25 mouse cellular contexts compared by ENCODE assay signal in the genomic region with DNA sequence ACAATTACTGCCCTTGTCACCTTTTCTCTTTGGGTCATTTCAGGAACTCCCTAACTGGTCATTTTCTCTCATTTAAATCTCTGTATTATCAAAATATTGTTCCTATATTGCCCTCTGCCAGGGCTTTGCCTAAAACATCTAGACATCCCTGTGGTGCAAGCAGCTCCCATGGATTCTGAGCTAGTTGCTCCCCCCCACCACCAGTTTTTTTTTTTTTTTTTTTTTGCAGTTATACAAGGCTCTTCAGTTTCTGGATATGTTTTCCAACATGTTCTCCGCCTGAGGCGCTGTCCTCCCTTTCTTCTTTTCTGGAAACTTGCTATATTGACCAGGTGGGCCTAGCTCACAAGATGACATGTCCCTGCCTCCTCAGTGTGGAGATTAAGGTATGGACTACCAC. TPM values are rescaled to one million over a fixed set of nuclear protein-coding genes. Genes with fewer than 3 reads are reported as not detected.
A peak's percentile ranks its signal among the peaks of the same experiment; 100 is the strongest.
DNase-seq lines count a peak whose midpoint lies in the region; ATAC-seq and TF ChIP-seq lines count a peak whose summit lies in the region.
"Had no signal": no experiment of that assay in that cellular context is flagged by ENCODE, and none has a peak within 500 bp of the region (broad histone marks: within the 10 kb centered on the region; RNA-seq: fewer than 3 reads in every experiment).

No protein-coding gene starts in this region.

- DNase-seq in forebrain, embryonic 11.5 days (ENCODE audit: low spot score) = no peak
- DNase-seq in liver, embryonic 11.5 days (ENCODE audit: low spot score) = no peak
- no peak for DNase-seq in liver
- DNase-seq in MEL (ENCODE audit: low read depth, low spot score) = no peak
- DNase-seq in ovary, postnatal 10 days (ENCODE audit: low spot score) = no peak
- DNase-seq: adrenal gland, adult 8-10 months; cerebellum, adult 11-12 months; cerebellum, postnatal 14 days; gastrocnemius, postnatal 10 days; heart, adult 18-20 months; heart, postnatal 36 days; kidney, postnatal 36 days; layer of hippocampus, postnatal 36 days; lung, postnatal 4 days had no signal

- no peaks in the 10 kb centered on the region for H3K9me3 ChIP-seq in forebrain, embryonic 13.5 days (replicated peaks)
- H3K9me3 ChIP-seq in forebrain, embryonic 11.5 days (ENCODE audit: control insufficient read depth, low read length) = no peaks in the 10 kb centered on the region
- H3K9me3 ChIP-seq in liver, embryonic 11.5 days (ENCODE audit: control insufficient read depth, low read length) = no peaks in the 10 kb centered on the region
- no peaks in the 10 kb centered on the region for H3K9me3 ChIP-seq in MEL (replicated peaks; ENCODE audit: insufficient read depth, low read length)
- H3K9me3 ChIP-seq in liver, embryonic 16.5 days (replicated peaks; ENCODE audit: control insufficient read depth, low read length) = no peaks in the 10 kb centered on the region
- H3K9me3 ChIP-seq: forebrain, embryonic 15.5 days; hindbrain, embryonic 13.5 days; kidney, embryonic 15.5 days; limb, embryonic 12.5 days; lung, embryonic 15.5 days; midbrain, embryonic 15.5 days; neural tube, embryonic 15.5 days had no signal

- H3K4me2 ChIP-seq in forebrain, embryonic 13.5 days = 0 out of 2 replicates have a peak overlapping the region, but pooled peaks have one; percentile 0
- no peak overlapping the region for H3K4me2 ChIP-seq in forebrain, embryonic 11.5 days (ENCODE audit: low read depth, low read length, severe bottlenecking)
- peak overlapping the region; percentile 28; the same call in 1 of the 2 replicates for H3K4me2 ChIP-seq in liver, embryonic 11.5 days
- H3K4me2 ChIP-seq in liver, embryonic 16.5 days (ENCODE audit: low read depth, low read length) = peak overlapping the region; percentile 83; the same call in 1 of the 2 replicates
- H3K4me2 ChIP-seq: midbrain, embryonic 15.5 days; neural tube, embryonic 15.5 days had no signal

- no peak for TF ChIP-seq CTCF in MEL (IDR thresholded peaks at IDR 0.05 in 2 of 3, conservative IDR thresholded peaks at IDR 0.05 in 1 of 3; ENCODE audit: control insufficient read depth in 1 of 3, insufficient read depth in 1 of 3, low read depth in 2 of 3, low read length in 3 of 3, poor library complexity in 1 of 3, severe bottlenecking in 1 of 3)

- TF ChIP-seq RAD21 in MEL (IDR thresholded peaks at IDR 0.05; ENCODE audit: low read depth, low read length) = no peak

- H3K4me3 ChIP-seq in forebrain, embryonic 13.5 days = no peak overlapping the region
- H3K4me3 ChIP-seq in forebrain, embryonic 11.5 days (ENCODE audit: low read depth, low read length) = no peak overlapping the region
- H3K4me3 ChIP-seq in liver, embryonic 11.5 days (ENCODE audit: low read depth, low read length) = no peak overlapping the region
- no peak overlapping the region for H3K4me3 ChIP-seq in MEL (ENCODE audit: control insufficient read depth in 1 of 2, insufficient read depth in 1 of 2, low read depth in 2 of 2, low read length in 2 of 2)
- no peak overlapping the region for H3K4me3 ChIP-seq in liver, embryonic 16.5 days (ENCODE audit: low read depth, low read length)
- H3K4me3 ChIP-seq: forebrain, embryonic 15.5 days; hindbrain, embryonic 13.5 days; kidney, embryonic 15.5 days; limb, embryonic 12.5 days; lung, embryonic 15.5 days; midbrain, embryonic 15.5 days; myocyte had no signal

- WGBS in forebrain, embryonic 13.5 days = 87% methylated on average over 2 of the region's 2 CpGs
- 100% methylated on average over 2 of the region's 2 CpGs for WGBS in forebrain, embryonic 11.5 days
- 100% methylated on average over 2 of the region's 2 CpGs for WGBS in liver, embryonic 11.5 days
- 93% methylated on average over 2 of the region's 2 CpGs for WGBS in liver, embryonic 16.5 days (ENCODE audit: insufficient replicate concordance)

- H3K9ac ChIP-seq in forebrain, embryonic 13.5 days = no peak overlapping the region
- H3K9ac ChIP-seq in forebrain, embryonic 11.5 days (ENCODE audit: low read length) = no peak overlapping the region
- no peak overlapping the region for H3K9ac ChIP-seq in liver, embryonic 11.5 days (ENCODE audit: low read depth, low read length)
- H3K9ac ChIP-seq in MEL (ENCODE audit: control insufficient read depth, low read depth, low read length, poor library complexity, severe bottlenecking) = no peak overlapping the region
- H3K9ac ChIP-seq in liver, embryonic 16.5 days (ENCODE audit: low read depth, low read length) = no peak overlapping the region
- H3K9ac ChIP-seq: forebrain, embryonic 15.5 days; hindbrain, embryonic 13.5 days; kidney, embryonic 15.5 days; limb, embryonic 12.5 days; lung, embryonic 15.5 days; midbrain, embryonic 15.5 days; neural tube, embryonic 15.5 days had no signal

- H3K79me2 ChIP-seq in MEL (ENCODE audit: control insufficient read depth, insufficient read depth, low read length, poor library complexity) = peaks cover 46% of the 10 kb centered on the region

- TF ChIP-seq EP300 in MEL (IDR thresholded peaks at IDR 0.05; ENCODE audit: low read depth in 1 of 2, low read length in 2 of 2) = no peak

- ATAC-seq in forebrain, embryonic 13.5 days = no peak
- no peak for ATAC-seq in forebrain, embryonic 11.5 days (replicated peaks; ENCODE audit: low FRiP score)
- ATAC-seq in liver, embryonic 11.5 days (replicated peaks; ENCODE audit: low FRiP score) = no peak
- ATAC-seq in liver, embryonic 16.5 days (ENCODE audit: low read depth) = no peak
- ATAC-seq: CD4-positive, CD25-positive, alpha-beta regulatory T cell, adult 4 months; forebrain, embryonic 15.5 days; midbrain, embryonic 15.5 days had no signal

- peaks cover 32% of the 10 kb centered on the region for H3K36me3 ChIP-seq in forebrain, embryonic 13.5 days (ENCODE audit: poor library complexity, severe bottlenecking)
- peaks cover 3% of the 10 kb centered on the region; the same call in 1 of the 2 replicates for H3K36me3 ChIP-seq in forebrain, embryonic 11.5 days (ENCODE audit: control insufficient read depth, insufficient read depth, low read length)
- peaks cover 18% of the 10 kb centered on the region for H3K36me3 ChIP-seq in liver, embryonic 11.5 days (ENCODE audit: control insufficient read depth, insufficient read depth, low read length)
- H3K36me3 ChIP-seq in MEL (ENCODE audit: control insufficient read depth in 1 of 2, insufficient read depth in 2 of 2, low read length in 2 of 2) = peaks cover 7 to 34% of the 10 kb centered on the region in 2 experiments
- H3K36me3 ChIP-seq in liver, embryonic 16.5 days (ENCODE audit: control insufficient read depth, insufficient read depth) = peaks cover 18% of the 10 kb centered on the region

- H3K27me3 ChIP-seq in forebrain, embryonic 13.5 days = no peaks in the 10 kb centered on the region
- H3K27me3 ChIP-seq in forebrain, embryonic 11.5 days (ENCODE audit: control insufficient read depth, insufficient read depth, low read length) = no peaks in the 10 kb centered on the region
- no peaks in the 10 kb centered on the region for H3K27me3 ChIP-seq in liver, embryonic 11.5 days (replicated peaks; ENCODE audit: control insufficient read depth, insufficient read depth, low read length)
- H3K27me3 ChIP-seq in MEL (ENCODE audit: control insufficient read depth in 1 of 2, insufficient read depth in 2 of 2, low read length in 2 of 2) = no peaks in the 10 kb centered on the region
- no peaks in the 10 kb centered on the region for H3K27me3 ChIP-seq in liver, embryonic 16.5 days (ENCODE audit: control insufficient read depth, insufficient read depth, low read depth, low read length)
- H3K27me3 ChIP-seq: forebrain, embryonic 15.5 days; hindbrain, embryonic 13.5 days; kidney, embryonic 15.5 days; limb, embryonic 12.5 days; lung, embryonic 15.5 days; midbrain, embryonic 15.5 days; neural tube, embryonic 15.5 days had no signal

- no peak overlapping the region for H3K27ac ChIP-seq in forebrain, embryonic 13.5 days
- H3K27ac ChIP-seq in forebrain, embryonic 11.5 days (ENCODE audit: low read depth, low read length) = no peak overlapping the region
- no peak overlapping the region for H3K27ac ChIP-seq in liver, embryonic 11.5 days (ENCODE audit: low read depth, low read length)
- H3K27ac ChIP-seq in MEL (ENCODE audit: control insufficient read depth, low read depth, low read length) = no peak overlapping the region
- no peak overlapping the region for H3K27ac ChIP-seq in liver, embryonic 16.5 days (ENCODE audit: low read length)
- H3K27ac ChIP-seq: forebrain, embryonic 15.5 days; hindbrain, embryonic 13.5 days; kidney, embryonic 15.5 days; limb, embryonic 12.5 days; lung, embryonic 15.5 days; midbrain, embryonic 15.5 days; neural tube, embryonic 15.5 days had no signal

- TF ChIP-seq POLR2A in MEL (IDR thresholded peaks at IDR 0.05; ENCODE audit: control insufficient read depth in 1 of 2, insufficient read depth in 1 of 2, low read depth in 1 of 2, low read length in 2 of 2, poor library complexity in 1 of 2) = no peak

- peaks cover 42% of the 10 kb centered on the region for H3K4me1 ChIP-seq in forebrain, embryonic 13.5 days
- H3K4me1 ChIP-seq in forebrain, embryonic 11.5 days (replicated peaks; ENCODE audit: control insufficient read depth, insufficient read depth, low read length) = peaks cover 12% of the 10 kb centered on the region
- H3K4me1 ChIP-seq in liver, embryonic 11.5 days (replicated peaks; ENCODE audit: control insufficient read depth, insufficient read depth, low read length) = peaks cover 21% of the 10 kb centered on the region
- peaks cover 0 to 20% of the 10 kb centered on the region in 2 experiments; a peak in 2 of 4 replicates for H3K4me1 ChIP-seq in MEL (ENCODE audit: control insufficient read depth in 1 of 2, insufficient read depth in 2 of 2, low read length in 2 of 2)
- H3K4me1 ChIP-seq in liver, embryonic 16.5 days (ENCODE audit: control insufficient read depth, low read depth, low read length) = peaks cover 31% of the 10 kb centered on the region

RNA-seq across cellular contexts. Expression of gene Zdhhc6, which starts 2.2 kb away (rescaled TPM):
- polyA plus RNA-seq in forebrain, embryonic 13.5 days (2015; fragmentation: Nextera tagmentation; extraction: Ambion mirVana) = 74.9 and 81.3 TPM in 2 replicates
- 117 and 126 TPM in 2 replicates for polyA plus RNA-seq in forebrain, embryonic 11.5 days (2014; fragmentation: Nextera tagmentation; extraction: Ambion mirVana)
- 120 and 124 TPM in 2 replicates for polyA plus RNA-seq in liver, embryonic 11.5 days (2014; fragmentation: Nextera tagmentation; extraction: Ambion mirVana)
- 101 and 109 TPM in 2 replicates for total RNA-seq in MEL (2012; rRNA removed)
- 100 to 1,000 TPM in 1 of 2 experiments, 10 to 100 TPM in 1; 95.6 to 114 TPM for polyA plus RNA-seq in MEL (2012; ENCODE audit: insufficient read depth in 1 of 2, insufficient read length in 2 of 2, low read depth in 1 of 2, low replicate concordance in 2 of 2, missing spikeins in 1 of 2)
- 46.9 and 48.5 TPM in 2 replicates for polyA plus RNA-seq in liver, embryonic 16.5 days (2015; fragmentation: Nextera tagmentation; extraction: Ambion mirVana)

RNA-seq across cellular contexts. Expression of gene Vti1a, which starts 2.4 kb away (rescaled TPM):
- 25.8 and 29.0 TPM in 2 replicates for polyA plus RNA-seq in forebrain, embryonic 13.5 days (2015; fragmentation: Nextera tagmentation; extraction: Ambion mirVana)
- 24.1 and 28.4 TPM in 2 replicates for polyA plus RNA-seq in forebrain, embryonic 11.5 days (2014; fragmentation: Nextera tagmentation; extraction: Ambion mirVana)
- 26.4 and 30.1 TPM in 2 replicates for polyA plus RNA-seq in liver, embryonic 11.5 days (2014; fragmentation: Nextera tagmentation; extraction: Ambion mirVana)
- total RNA-seq in MEL (2012; rRNA removed) = 33.8 and 42.8 TPM in 2 replicates
- 100 to 1,000 TPM in 1 of 2 experiments, 10 to 100 TPM in 1; 37.2 to 119 TPM for polyA plus RNA-seq in MEL (2012; ENCODE audit: insufficient read depth in 1 of 2, insufficient read length in 2 of 2, low read depth in 1 of 2, low replicate concordance in 2 of 2, missing spikeins in 1 of 2)
- polyA plus RNA-seq in liver, embryonic 16.5 days (2015; fragmentation: Nextera tagmentation; extraction: Ambion mirVana) = 12.3 and 12.8 TPM in 2 replicates
